Mouse (Mus musculus) testis, adult 2 months (tissue): ENCODE results near the gene Ada. TPM values are rescaled to one million over a fixed set of nuclear protein-coding genes. Genes with fewer than 3 reads are reported as not detected.

Source experiments
- H3K27ac ChIP-seq: fragments of 200-500 bp; 2 replicates; pipeline ENCODE4 v1.5.1; 2012; ENCODE audit warnings: low read depth, low read length; ENCODE audit not compliant: control insufficient read depth, insufficient read depth
- H3K27me3 ChIP-seq: fragments of 200-500 bp; 2 replicates; pipeline ENCODE4 v1.6.1; 2012; ENCODE audit warnings: mild to moderate bottlenecking, low read length, moderate library complexity; ENCODE audit not compliant: control insufficient read depth, insufficient read depth
- H3K36me3 ChIP-seq: fragments of 200-500 bp; 2 replicates; pipeline ENCODE4 v1.6.1; 2012; ENCODE audit warnings: mild to moderate bottlenecking, low read length; ENCODE audit not compliant: control insufficient read depth, insufficient read depth
- H3K4me1 ChIP-seq: fragments of 200-500 bp; 2 replicates; pipeline ENCODE4 v1.6.1; 2012; ENCODE audit warnings: low read length; ENCODE audit not compliant: control insufficient read depth, insufficient read depth
- H3K4me3 ChIP-seq: fragments of 200-500 bp; 2 replicates; pipeline ENCODE4 v1.5.1; 2012; ENCODE audit warnings: low read depth, mild to moderate bottlenecking, low read length, moderate library complexity, mixed read lengths; ENCODE audit not compliant: control insufficient read depth
- CTCF ChIP-seq: fragments of 200-500 bp; IDR thresholded peaks from 2 replicates; pipeline ENCODE4 v1.5.1; 2012; ENCODE audit warnings: low read depth, mild to moderate bottlenecking, inconsistent platforms, low read length, moderate library complexity; ENCODE audit not compliant: control insufficient read depth, insufficient read depth, insufficient replicate concordance
- POLR2A ChIP-seq: fragments of 200-500 bp; IDR thresholded peaks from 2 replicates; pipeline ENCODE4 v1.6.1; 2012; ENCODE audit warnings: low read depth, mild to moderate bottlenecking, inconsistent platforms, low read length, moderate library complexity; ENCODE audit not compliant: control insufficient read depth
- polyA plus RNA-seq: library from polyadenylated mRNA; depleted of rRNA; stranded (reverse); fragments of >200 nt; gene quantifications from 2 replicates; pipeline ENCODE4 v1.2.3, GENCODE M21; 2012; rRNA removed

Gene Ada
- polyA plus RNA-seq, 1 experiment, result 2.9 TPM

GRCm38 (mm10) chr2:163686886-163687285 is 63.2 kb downstream of the Ada start:
- TF ChIP-seq CTCF (no peak), POLR2A (no peak)
- peaks cover 8% of the 10 kb centered on the region for H3K4me1 ChIP-seq
- H3K36me3 ChIP-seq, result no peaks in the 10 kb centered on the region
- no peak overlapping the region for H3K4me3 ChIP-seq
- no peak overlapping the region for H3K27ac ChIP-seq
- no peaks in the 10 kb centered on the region for H3K27me3 ChIP-seq

DNA sequence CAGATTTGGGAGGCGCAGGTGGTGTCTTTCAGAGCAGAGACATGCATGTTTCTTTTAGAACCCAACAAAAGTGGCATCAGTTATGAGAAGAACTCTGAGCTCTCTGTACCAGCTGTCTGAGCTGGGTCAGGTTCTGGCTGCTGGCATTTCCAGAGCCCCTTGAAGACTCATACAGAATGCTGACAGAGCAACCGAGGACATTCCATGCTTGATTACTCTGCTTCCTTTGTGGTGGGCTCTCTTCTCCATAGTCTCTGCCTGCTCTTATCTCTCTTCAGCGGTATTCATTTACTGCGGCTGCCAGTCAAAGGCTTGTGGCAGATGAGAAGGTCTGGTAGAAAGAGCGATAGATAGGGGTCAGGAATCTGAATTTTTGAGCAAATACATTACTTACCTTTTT is 63.8 kb downstream of the Ada start:
- peaks cover 8% of the 10 kb centered on the region for H3K4me1 ChIP-seq
- H3K27me3 ChIP-seq, result no peaks in the 10 kb centered on the region
- no peaks in the 10 kb centered on the region for H3K36me3 ChIP-seq
- no peak overlapping the region for H3K4me3 ChIP-seq
- no peak overlapping the region; the same call in 1 of the 2 replicates for H3K27ac ChIP-seq
- TF ChIP-seq CTCF (no peak), POLR2A (no peak)

DNA sequence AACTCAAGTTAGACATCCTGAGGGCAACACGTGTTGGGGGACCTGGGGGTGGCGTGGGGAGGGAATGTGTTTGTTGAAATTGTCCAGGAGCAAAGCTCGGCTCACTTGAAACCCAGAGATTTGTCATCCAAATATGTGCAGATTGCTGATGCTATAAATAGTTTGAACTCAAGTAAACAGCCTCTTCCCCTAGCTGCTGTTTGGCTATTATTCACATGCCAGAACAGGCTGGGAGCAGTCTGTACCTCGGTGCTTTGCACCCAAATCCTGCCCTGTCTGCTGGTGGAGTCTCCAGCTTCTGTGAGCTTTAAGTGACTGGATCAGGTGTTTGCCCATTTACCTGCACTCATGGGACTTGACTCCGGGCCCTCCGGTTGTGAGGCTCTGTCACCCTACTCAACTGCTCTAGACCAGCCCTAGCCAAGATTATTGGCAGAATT is 64.3 kb downstream of the Ada start:
- Histone ChIP-seq H3K36me3 (no peaks in the 10 kb centered on the region), H3K4me1 (peaks cover 8% of the 10 kb centered on the region), H3K27ac (no peak overlapping the region; the same call in 1 of the 2 replicates), H3K27me3 (no peaks in the 10 kb centered on the region), H3K4me3 (no peak overlapping the region)
- TF ChIP-seq POLR2A (no peak), CTCF (no peak)

GRCm38 (mm10) chr2:163685287-163685686 is 64.8 kb downstream of the Ada start:
- Histone ChIP-seq H3K4me1 (peaks cover 5% of the 10 kb centered on the region), H3K4me3 (no peak overlapping the region), H3K36me3 (no peaks in the 10 kb centered on the region), H3K27ac (peak overlapping the region; percentile 5; the same call in 1 of the 2 replicates), H3K27me3 (no peaks in the 10 kb centered on the region)
- no peak for TF ChIP-seq CTCF
- TF ChIP-seq POLR2A, result no peak

DNA sequence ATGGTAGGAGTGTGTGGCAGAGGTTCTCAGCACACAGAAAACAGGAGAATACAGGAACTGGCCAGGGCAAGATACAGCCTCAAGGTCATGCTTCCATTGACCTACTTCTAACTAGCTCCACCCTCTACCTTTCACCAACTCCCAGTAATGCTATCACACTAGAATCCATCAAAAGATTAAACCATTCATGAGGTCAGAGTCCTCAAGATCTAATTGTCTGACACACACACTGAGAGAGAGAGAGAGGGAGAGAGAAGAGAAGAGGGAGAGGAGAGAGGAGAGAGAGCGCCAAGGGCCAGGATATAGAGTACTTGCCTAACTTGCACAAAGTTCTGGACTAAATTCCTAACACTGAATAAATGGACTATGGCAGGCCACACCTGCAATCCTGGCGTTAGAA is 67.7 kb downstream of the Ada start:
- Histone ChIP-seq H3K27me3 (no peaks in the 10 kb centered on the region), H3K4me1 (peaks cover 3% of the 10 kb centered on the region), H3K36me3 (no peaks in the 10 kb centered on the region), H3K27ac (no peak overlapping the region), H3K4me3 (no peak overlapping the region)
- TF ChIP-seq CTCF (no peak), POLR2A (no peak)

GRCm38 (mm10) chr2:163676745-163677144 is 73.3 kb downstream of the Ada start:
- Histone ChIP-seq H3K36me3 (no peaks in the 10 kb centered on the region), H3K4me1 (no peaks in the 10 kb centered on the region), H3K27ac (no peak overlapping the region), H3K27me3 (no peaks in the 10 kb centered on the region), H3K4me3 (no peak overlapping the region)
- TF ChIP-seq CTCF, result no peak
- no peak for TF ChIP-seq POLR2A

Other genes with a start within 250 kb of the Ada start
- gene Hnf4a, start 243.4 kb downstream of the Ada start, polyA plus RNA-seq, result 0.07 and 0.10 TPM in 2 replicates
- 2.5 and 4.0 TPM in 2 replicates for gene Ttpal, start 147.9 kb downstream of the Ada start, polyA plus RNA-seq
- 208 and 270 TPM in 2 replicates for gene Serinc3, start 105.1 kb downstream of the Ada start, polyA plus RNA-seq
- 319 and 325 TPM in 2 replicates for gene Pkig, start 91.9 kb downstream of the Ada start, polyA plus RNA-seq
- gene Ccn5, start 70.6 kb upstream of the Ada start, polyA plus RNA-seq, result 4.9 and 5.1 TPM in 2 replicates
- not detected in 2 replicates for gene Kcnk15, start 103.4 kb upstream of the Ada start, polyA plus RNA-seq
- 1.1 and 1.5 TPM in 2 replicates for gene Rims4, start 168.4 kb upstream of the Ada start, polyA plus RNA-seq
- 14.1 and 15.7 TPM in 2 replicates for gene Ywhab, start 244.7 kb upstream of the Ada start, polyA plus RNA-seq